Mouse (Mus musculus) thymus, adult 2 months (tissue): ENCODE results near the gene Igf2.

ENCODE experiments used
- CTCF ChIP-seq: fragments of 200-500 bp; IDR thresholded peaks from 2 replicates; pipeline ENCODE4 v1.5.1; 2012; ENCODE audit warnings: mild to moderate bottlenecking, control low read depth, low read length, moderate library complexity, borderline replicate concordance; ENCODE audit not compliant: control insufficient read depth, poor library complexity, insufficient read depth; ENCODE audit errors: extremely low read depth
- POLR2A ChIP-seq: fragments of 200-500 bp; IDR thresholded peaks from 2 replicates; pipeline ENCODE4 v1.6.1; 2012; ENCODE audit warnings: mild to moderate bottlenecking, low read length, control low read depth, moderate library complexity; ENCODE audit not compliant: control insufficient read depth, poor library complexity, insufficient read depth; ENCODE audit errors: extremely low read depth

- no peak for TF ChIP-seq POLR2A
- TF ChIP-seq CTCF, result no peak
Observed at GRCm38 (mm10) chr7:142699334-142699860, 32.8 kb upstream of the Igf2 start.
